Mouse (Mus musculus) CH12.LX (cell line): ENCODE data around the gene Gm49333. TPM values are rescaled to one million over a fixed set of nuclear protein-coding genes. Genes with fewer than 3 reads are reported as not detected.
A peak's percentile ranks its signal among the peaks of the same experiment; 100 is the strongest.

Experiments
- DNase-seq: peaks from one replicate; pipeline ENCODE4 v3.0.0-alpha.2; 2013; ENCODE audit errors: extremely low read depth
- H3K27ac ChIP-seq: 2 replicates; pipeline ENCODE4 v1.5.1; 2012; ENCODE audit warnings: low read depth, mild to moderate bottlenecking, control low read depth, moderate library complexity; ENCODE audit not compliant: insufficient read depth
- H3K27me3 ChIP-seq: replicated peaks from 2 replicates; pipeline ENCODE3; 2012; ENCODE audit warnings: inconsistent platforms
- H3K36me3 ChIP-seq, 2 experiments: replicated peaks in 1 of 2; 2 replicates each; pipeline versions ENCODE3 to v1.6.1; 2012; ENCODE audit warnings: inconsistent platforms in 1 of 2, low read length in 1 of 2, mild to moderate bottlenecking in 1 of 2, mixed read lengths in 1 of 2, moderate library complexity in 1 of 2; ENCODE audit not compliant: control insufficient read depth in 1 of 2, insufficient read depth in 1 of 2
- H3K4me1 ChIP-seq, 2 experiments: 2 replicates each; pipeline ENCODE4 v1.6.1; 2012; ENCODE audit warnings: inconsistent platforms in 1 of 2, moderate library complexity in 1 of 2; ENCODE audit not compliant: insufficient read depth in 2 of 2, control insufficient read depth in 1 of 2
- H3K4me2 ChIP-seq: 2 replicates; pipeline ENCODE4 v1.6.1; 2012; ENCODE audit warnings: low read depth, mild to moderate bottlenecking, control low read depth; ENCODE audit not compliant: poor library complexity, insufficient read depth, severe bottlenecking
- H3K4me3 ChIP-seq, 3 experiments: fragments of 150-350 bp in 1 of 3; sonication (generic) in 1 of 3; replicated peaks in 1 of 3; 2 replicates each; pipeline versions ENCODE3 to v1.5.1; 2011 to 2012; ENCODE audit warnings: low read depth in 2 of 3, low read length in 2 of 3, mild to moderate bottlenecking in 2 of 3, moderate library complexity in 2 of 3, control low read depth in 1 of 3, improper control_type of control experiment in 1 of 3, inconsistent platforms in 1 of 3, mixed read lengths in 1 of 3; ENCODE audit not compliant: poor library complexity in 1 of 3
- H3K79me2 ChIP-seq: replicated peaks from 2 replicates; pipeline ENCODE4 v1.6.1; 2012; ENCODE audit warnings: mild to moderate bottlenecking, moderate library complexity; ENCODE audit not compliant: control insufficient read depth, poor library complexity, insufficient read depth, severe bottlenecking; ENCODE audit errors: extremely low read depth
- H3K9ac ChIP-seq: 2 replicates; pipeline ENCODE4 v1.6.1; 2012; ENCODE audit warnings: low read depth, mild to moderate bottlenecking, control low read depth, moderate library complexity; ENCODE audit not compliant: insufficient read depth
- H3K9me3 ChIP-seq: replicated peaks from 2 replicates; pipeline ENCODE3; 2012; ENCODE audit warnings: low read length, inconsistent platforms, mixed read lengths
- BHLHE40 ChIP-seq: IDR thresholded peaks from 2 replicates; pipeline ENCODE4 v1.6.1; 2011; ENCODE audit warnings: mild to moderate bottlenecking, low read depth, low read length, improper control_type of control experiment
- CHD2 ChIP-seq: IDR thresholded peaks from 2 replicates; pipeline ENCODE4 v1.6.1; 2011; ENCODE audit warnings: low read length, improper control_type of control experiment
- CTCF ChIP-seq, 2 experiments: IDR thresholded peaks in 1 of 2; conservative IDR thresholded peaks in 1 of 2; 2 replicates each; pipeline ENCODE4 v1.5.1; 2011 to 2012; ENCODE audit warnings: low read depth in 2 of 2, low read length in 2 of 2, improper control_type of control experiment in 1 of 2, inconsistent platforms in 1 of 2, mild to moderate bottlenecking in 1 of 2, moderate library complexity in 1 of 2
- E2F4 ChIP-seq: IDR thresholded peaks from 2 replicates; pipeline ENCODE4 v1.6.1; 2011; ENCODE audit warnings: low read depth, low read length, improper control_type of control experiment; ENCODE audit not compliant: insufficient replicate concordance
- ELF1 ChIP-seq: IDR thresholded peaks from 2 replicates; pipeline ENCODE4 v1.6.1; 2014; ENCODE audit warnings: low read depth, mild to moderate bottlenecking, inconsistent platforms, low read length, improper control_type of control experiment
- EP300 ChIP-seq: IDR thresholded peaks from 2 replicates; pipeline ENCODE4 v1.6.1; 2011; ENCODE audit warnings: low read length, improper control_type of control experiment
- ETS1 ChIP-seq: conservative IDR thresholded peaks from 2 replicates; pipeline ENCODE4 v1.6.1; 2012; ENCODE audit warnings: low read depth, mild to moderate bottlenecking, inconsistent platforms, low read length, improper control_type of control experiment, moderate library complexity
- GABPA ChIP-seq: IDR thresholded peaks from 2 replicates; pipeline ENCODE4 v1.6.1; 2012; ENCODE audit warnings: low read depth, low read length, improper control_type of control experiment, inconsistent platforms; ENCODE audit not compliant: insufficient replicate concordance
- JUN ChIP-seq: IDR thresholded peaks from 2 replicates; pipeline ENCODE4 v1.6.1; 2011; ENCODE audit warnings: low read depth, mild to moderate bottlenecking, low read length, improper control_type of control experiment, moderate library complexity; ENCODE audit not compliant: insufficient read depth
- KAT2A ChIP-seq: IDR thresholded peaks from 2 replicates; pipeline ENCODE4 v1.6.1; 2012; ENCODE audit warnings: low read length, improper control_type of control experiment, inconsistent platforms; ENCODE audit not compliant: insufficient replicate concordance
- MAFK ChIP-seq: IDR thresholded peaks from 2 replicates; pipeline ENCODE4 v1.6.1; 2011; ENCODE audit warnings: low read length, improper control_type of control experiment; ENCODE audit not compliant: insufficient replicate concordance
- MAZ ChIP-seq: IDR thresholded peaks from 2 replicates; pipeline ENCODE4 v1.6.1; 2012; ENCODE audit warnings: low read depth, mild to moderate bottlenecking, inconsistent platforms, low read length, improper control_type of control experiment, moderate library complexity
- MEF2A ChIP-seq: IDR thresholded peaks from 2 replicates; pipeline ENCODE4 v1.6.1; 2014; ENCODE audit warnings: low read depth, mild to moderate bottlenecking, inconsistent platforms, low read length, improper control_type of control experiment, borderline replicate concordance
- MXI1 ChIP-seq: IDR thresholded peaks from 2 replicates; pipeline ENCODE4 v1.6.1; 2011; ENCODE audit warnings: mild to moderate bottlenecking, low read depth, low read length, improper control_type of control experiment
- MYC ChIP-seq: IDR thresholded peaks from 2 replicates; pipeline ENCODE4 v1.6.1; 2011; ENCODE audit warnings: low read depth, mild to moderate bottlenecking, improper control_type of control experiment, low read length
- NELFE ChIP-seq: IDR thresholded peaks from 2 replicates; pipeline ENCODE4 v1.6.1; 2011; ENCODE audit warnings: low read depth, low read length, improper control_type of control experiment
- NRF1 ChIP-seq: IDR thresholded peaks from 2 replicates; pipeline ENCODE4 v1.6.1; 2014; ENCODE audit warnings: low read depth, mild to moderate bottlenecking, inconsistent platforms, low read length, improper control_type of control experiment, moderate library complexity
- PAX5 ChIP-seq: IDR thresholded peaks from 2 replicates; pipeline ENCODE4 v1.6.1; 2012; ENCODE audit warnings: low read length, inconsistent platforms, mixed read lengths
- POLR2A ChIP-seq: IDR thresholded peaks from 2 replicates; pipeline ENCODE4 v1.6.1; 2011; ENCODE audit warnings: low read depth, mild to moderate bottlenecking, improper control_type of control experiment, low read length
- RAD21 ChIP-seq: IDR thresholded peaks from 2 replicates; pipeline ENCODE4 v1.6.1; 2011; ENCODE audit warnings: low read depth, mild to moderate bottlenecking, low read length, improper control_type of control experiment, moderate library complexity
- RCOR1 ChIP-seq: conservative IDR thresholded peaks from 2 replicates; pipeline ENCODE4 v1.6.1; 2012; ENCODE audit warnings: low read depth, mild to moderate bottlenecking, inconsistent platforms, low read length, improper control_type of control experiment
- TBP ChIP-seq: conservative IDR thresholded peaks from 2 replicates; pipeline ENCODE4 v1.6.1; 2011; ENCODE audit warnings: low read depth, low read length, improper control_type of control experiment
- TCF12 ChIP-seq: IDR thresholded peaks from 2 replicates; pipeline ENCODE4 v1.6.1; 2014; ENCODE audit warnings: low read depth, mild to moderate bottlenecking, inconsistent platforms, low read length, improper control_type of control experiment
- UBTF ChIP-seq: IDR thresholded peaks from 2 replicates; pipeline ENCODE4 v1.6.1; 2012; ENCODE audit warnings: low read depth, mild to moderate bottlenecking, inconsistent platforms, low read length, improper control_type of control experiment, moderate library complexity
- USF1 ChIP-seq: IDR thresholded peaks from 2 replicates; pipeline ENCODE4 v1.6.1; 2014; ENCODE audit warnings: low read depth, mild to moderate bottlenecking, inconsistent platforms, low read length, improper control_type of control experiment
- ZC3H11A ChIP-seq: IDR thresholded peaks from 2 replicates; pipeline ENCODE4 v1.6.1; 2012; ENCODE audit warnings: low read depth, mild to moderate bottlenecking, inconsistent platforms, low read length, improper control_type of control experiment
- ZKSCAN1 ChIP-seq: IDR thresholded peaks from 2 replicates; pipeline ENCODE4 v1.6.1; 2012; ENCODE audit warnings: low read depth, inconsistent platforms, low read length, improper control_type of control experiment, borderline replicate concordance
- ZMIZ1 ChIP-seq: IDR thresholded peaks from 2 replicates; pipeline ENCODE4 v1.6.1; 2012; ENCODE audit warnings: low read depth, mild to moderate bottlenecking, inconsistent platforms, low read length, improper control_type of control experiment
- ZNF384 ChIP-seq: IDR thresholded peaks from 2 replicates; pipeline ENCODE4 v1.6.1; 2012; ENCODE audit warnings: low read depth, low read length, improper control_type of control experiment, inconsistent platforms
- dilution Hi-C: fragments of 300-500 bp; cut with MboI; formaldehyde crosslinking; loops from 2 replicates; pipeline ENCODE4 v1.14.3; 2020; ENCODE audit warnings: low sequenced_read_pairs; ENCODE audit not compliant: extremely low pct_unique_long_range_greater_than_20kb, extremely low pct_ligation_motif_present
- in situ Hi-C: fragments of 300-500 bp; cut with MboI; formaldehyde crosslinking; loops from 3 replicates; pipeline ENCODE4 v1.14.3; 2019; ENCODE audit warnings: low sequenced_read_pairs, low pct_ligation_motif_present, low pct_unique_long_range_greater_than_20kb, mixed read lengths
- polyA plus RNA-seq: library from polyadenylated mRNA; unstranded; fragments of >175 nt; gene quantifications from 2 replicates; pipeline ENCODE4 v1.2.1, GENCODE M21; 2012; ENCODE audit warnings: low read depth; ENCODE audit not compliant: insufficient read length
- total RNA-seq, 2 experiments: library from RNA; depleted of rRNA; stranded (reverse); fragments of 300-350 nt in 1 of 2; fragments of >200 nt in 1 of 2; gene quantifications; 2 replicates each; pipeline ENCODE4 v1.2.3; 2012 to 2014

The Gm49333 gene
- total and polyA plus RNA-seq, 3 experiments = not detected

DNA sequence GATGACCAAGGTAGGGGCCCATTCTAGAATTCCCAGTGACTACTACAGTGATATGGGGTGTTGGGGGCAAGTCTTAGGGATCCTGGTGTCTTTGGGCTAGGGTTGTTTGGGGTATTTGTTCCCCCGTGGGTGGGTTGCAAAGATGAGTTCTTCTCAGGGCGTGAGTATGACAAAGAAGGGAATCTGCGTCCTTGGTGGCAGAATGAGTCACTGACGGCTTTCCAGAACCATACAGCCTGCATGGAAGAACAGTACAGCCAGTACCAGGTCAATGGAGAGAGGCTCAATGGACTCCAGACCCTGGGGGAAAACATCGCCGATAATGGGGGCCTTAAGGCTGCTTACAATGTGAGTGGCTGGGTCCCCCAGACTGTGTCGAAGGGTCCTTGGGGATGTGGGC lies 32.5 kb downstream of the Gm49333 start:
- H3K79me2 ChIP-seq = no peaks in the 10 kb centered on the region
- no peak for TF ChIP-seq ZKSCAN1
- dilution Hi-C loops = no loop called here
- no peaks in the 10 kb centered on the region for H3K36me3 ChIP-seq
- in situ Hi-C loops = loop anchor here (10.0 kb wide), 1 partner anchor 139 kb away; no protein-coding TSS in a partner anchor
- H3K9ac ChIP-seq = no peak overlapping the region
- no peaks in the 10 kb centered on the region for H3K9me3 ChIP-seq
- no peak overlapping the region for H3K27ac ChIP-seq
- no peaks in the 10 kb centered on the region for H3K27me3 ChIP-seq
- DNase-seq = no peak
- H3K4me3 ChIP-seq = no peak overlapping the region
- H3K4me2 ChIP-seq = no peak overlapping the region
- peaks cover 3 to 15% of the 10 kb centered on the region in 2 experiments for H3K4me1 ChIP-seq

GRCm38 (mm10) chr16:20651076-20651946 lies 39.9 kb downstream of the Gm49333 start, which contains the start of gene Psmd2:
Gene Psmd2, plus strand, starts transcription at chr16:20651652.
- peak within 1 kb of the TSS; percentile 71 to 97 (median 76) for H3K4me3 ChIP-seq
- H3K27me3 ChIP-seq = no peaks in the 10 kb centered on the region
- peaks cover 2 to 13% of the 10 kb centered on the region in 2 experiments; a peak in 3 of 4 replicates for H3K4me1 ChIP-seq
- DNase-seq = peak; percentile 97
- H3K9me3 ChIP-seq = no peaks in the 10 kb centered on the region
- H3K27ac ChIP-seq = peak within 1 kb of the TSS; percentile 22; the same call in 1 of the 2 replicates
- H3K79me2 ChIP-seq = peaks cover 24% of the 10 kb centered on the region
- in situ Hi-C loops (no loop called here), dilution Hi-C loops (no loop called here)
- peaks cover 19 to 29% of the 10 kb centered on the region in 2 experiments for H3K36me3 ChIP-seq
- H3K4me2 ChIP-seq = peak within 1 kb of the TSS; percentile 99
- H3K9ac ChIP-seq = peak within 1 kb of the TSS; percentile 82
- TF ChIP-seq E2F4 (peak; percentile 68; the same call in 1 of the 2 replicates), MYC (peak; percentile 72; the same call in 1 of the 2 replicates), CHD2 (no peak), RAD21 (no peak), NELFE (peak; percentile 98), GABPA (peak; percentile 18; the same call in 1 of the 2 replicates), PAX5 (no peak), TBP (peak; percentile 88), MXI1 (peak; percentile 87), UBTF (peak; percentile 92), ZMIZ1 (peak; percentile 97), POLR2A (peak; percentile 99), BHLHE40 (peak; percentile 38; the same call in 1 of the 2 replicates), ETS1 (0 out of 2 replicates have a peak, but pooled peaks have one; percentile 26), EP300 (peak; percentile 13; the same call in 1 of the 2 replicates), MAZ (peak; percentile 66; the same call in 1 of the 2 replicates), CTCF (conservative IDR thresholded peaks at IDR 0.05 in 1 of 2, IDR thresholded peaks at IDR 0.05 in 1 of 2; ENCODE audit: low read depth in 2 of 2, low read length in 2 of 2) (no peak), KAT2A (peak; percentile 93), MAFK (0 out of 2 replicates have a peak, but pooled peaks have one; percentile 46), ELF1 (peak; percentile 97), MEF2A (peak; percentile 80), NRF1 (peak; percentile 91), RCOR1 (0 out of 2 replicates have a peak, but pooled peaks have one; percentile 41), ZNF384 (no peak), JUN (no peak), ZKSCAN1 (peak; percentile 4; the same call in 1 of the 2 replicates), TCF12 (peak; percentile 97), USF1 (0 out of 2 replicates have a peak, but pooled peaks have one; percentile 1), ZC3H11A (no peak)
